ENCODE assay signal across 29 mouse cellular contexts in the genomic region with DNA sequence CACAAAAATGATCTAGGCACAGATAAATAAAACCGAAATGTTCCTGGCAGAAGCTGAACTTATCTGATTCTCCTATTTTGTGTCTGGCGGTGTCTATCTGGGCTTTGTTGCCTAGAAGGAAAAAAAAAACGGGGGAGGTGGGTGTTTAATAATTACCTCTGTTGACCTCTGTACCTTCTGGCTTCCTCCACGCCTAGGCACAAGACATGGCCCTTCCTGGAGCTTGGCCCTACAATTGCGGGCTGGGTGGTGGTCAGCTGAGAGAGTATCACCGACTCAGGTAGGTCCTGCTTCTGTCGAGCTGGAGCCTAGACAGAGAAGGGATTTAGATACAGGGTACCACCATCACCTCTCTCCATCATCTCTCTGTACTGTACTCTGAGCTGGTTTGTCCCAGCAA. TPM values are rescaled to one million over a fixed set of nuclear protein-coding genes. Genes with fewer than 3 reads are reported as not detected.
DNase-seq lines count a peak whose midpoint lies in the region; ATAC-seq and TF ChIP-seq lines count a peak whose summit lies in the region.
"Had no signal": no experiment of that assay in that cellular context is flagged by ENCODE, and none has a peak within 500 bp of the region (broad histone marks: within the 10 kb centered on the region; RNA-seq: fewer than 3 reads in every experiment).

No protein-coding gene starts in this region.

- no peak overlapping the region for H3K4me3 ChIP-seq in ES-E14 (ENCODE audit: insufficient read depth in 1 of 2, low read depth in 1 of 2, low read length in 2 of 2, poor library complexity in 1 of 2, severe bottlenecking in 1 of 2)
- peak overlapping the region; percentile 15 for H3K4me3 ChIP-seq in intestine, embryonic 15.5 days (replicated peaks)
- H3K4me3 ChIP-seq: embryonic facial prominence, embryonic 10.5 days; forebrain, embryonic 15.5 days; limb, embryonic 13.5 days; midbrain, embryonic 15.5 days; myocyte; neural tube, embryonic 15.5 days; stomach, embryonic 15.5 days had no signal

- peak overlapping the region; percentile 76 for H3K27ac ChIP-seq in ES-E14 (ENCODE audit: insufficient read depth, low read depth, low read length, poor library complexity, severe bottlenecking)
- H3K27ac ChIP-seq in intestine, embryonic 15.5 days: peak overlapping the region; percentile 77
- H3K27ac ChIP-seq: forebrain, embryonic 15.5 days; hindbrain, embryonic 14.5 days; limb, embryonic 13.5 days; midbrain, embryonic 15.5 days; neural tube, embryonic 15.5 days had no signal

- H3K9me3 ChIP-seq in ES-E14 (ENCODE audit: control insufficient read depth, insufficient read depth, low read depth, low read length): no peaks in the 10 kb centered on the region
- no peaks in the 10 kb centered on the region for H3K9me3 ChIP-seq in intestine, embryonic 15.5 days
- H3K9me3 ChIP-seq: embryonic facial prominence, embryonic 10.5 days; forebrain, embryonic 15.5 days; midbrain, embryonic 15.5 days; neural tube, embryonic 15.5 days; stomach, embryonic 15.5 days had no signal

- no peak for DNase-seq in ES-E14 (ENCODE audit: low read depth, low spot score)
- peak; percentile 85 for DNase-seq in kidney, adult 9 months
- peak; percentile 70 to 88 for DNase-seq in kidney, postnatal 25 days
- no peak for DNase-seq in spleen, adult 18-20 months
- DNase-seq in gastrocnemius, postnatal 14 days: no peak
- DNase-seq in B cell, adult 2 months: no peak
- DNase-seq in cerebellum, postnatal 25 days: no peak
- DNase-seq: adrenal gland, postnatal 36 days; cerebellum, adult 2 months; gastrocnemius, postnatal 36 days; heart, postnatal 14 days; lung, adult 18-20 months; lung, postnatal 36 days; thymus, adult 2 months had no signal

- no peaks in the 10 kb centered on the region for H3K36me3 ChIP-seq in ES-E14 (ENCODE audit: control insufficient read depth, insufficient read depth, low read length, poor library complexity, severe bottlenecking)
- H3K36me3 ChIP-seq in intestine, embryonic 15.5 days: no peaks in the 10 kb centered on the region
- H3K36me3 ChIP-seq: embryonic facial prominence, embryonic 10.5 days; forebrain, embryonic 15.5 days; limb, embryonic 13.5 days; midbrain, embryonic 15.5 days; neural tube, embryonic 15.5 days; stomach, embryonic 15.5 days had no signal

- peak overlapping the region; percentile 36 for H3K4me2 ChIP-seq in intestine, embryonic 15.5 days (replicated peaks)
- H3K4me2 ChIP-seq: forebrain, embryonic 15.5 days; hindbrain, embryonic 14.5 days; limb, embryonic 13.5 days; midbrain, embryonic 15.5 days; neural tube, embryonic 15.5 days; stomach, embryonic 15.5 days had no signal

- 35% methylated on average over 7 of the region's 7 CpGs for WGBS in intestine, embryonic 15.5 days

- peak; percentile 73 for ATAC-seq in intestine, embryonic 15.5 days
- ATAC-seq: forebrain, embryonic 15.5 days; midbrain, embryonic 15.5 days had no signal

- H3K9ac ChIP-seq in ES-E14 (ENCODE audit: insufficient read depth, low read depth, low read length, poor library complexity, severe bottlenecking): peak overlapping the region; percentile 59; the same call in 1 of the 2 replicates
- no peak overlapping the region for H3K9ac ChIP-seq in intestine, embryonic 15.5 days
- H3K9ac ChIP-seq: forebrain, embryonic 15.5 days; hindbrain, embryonic 14.5 days; limb, embryonic 13.5 days; midbrain, embryonic 15.5 days; neural tube, embryonic 15.5 days; stomach, embryonic 15.5 days had no signal

- intact Hi-C loops in gastrocnemius, postnatal 14 days (cut with DNase I; ENCODE audit: low total_unique reads): no loop called here

- peaks cover 2 to 18% of the 10 kb centered on the region in 2 experiments; a peak in 3 of 4 replicates for H3K4me1 ChIP-seq in ES-E14 (ENCODE audit: control insufficient read depth in 2 of 2, insufficient read depth in 2 of 2, low read length in 2 of 2, poor library complexity in 1 of 2)
- 0 out of 2 replicates have a peak, but pooled peaks cover 5% of the 10 kb centered on the region for H3K4me1 ChIP-seq in intestine, embryonic 15.5 days (replicated peaks)
- H3K4me1 ChIP-seq: forebrain, embryonic 15.5 days; limb, embryonic 13.5 days; midbrain, embryonic 15.5 days had no signal

- no peaks in the 10 kb centered on the region for H3K27me3 ChIP-seq in intestine, embryonic 15.5 days (replicated peaks)
- H3K27me3 ChIP-seq: forebrain, embryonic 15.5 days; limb, embryonic 13.5 days; midbrain, embryonic 15.5 days; neural tube, embryonic 15.5 days; stomach, embryonic 15.5 days had no signal

- in situ Hi-C loops in ES-E14 (cut with MboI; ENCODE audit: low sequenced_read_pairs in 2 of 2, unreplicated experiment in 2 of 2): no loop called here

TF ChIP-seq in ES-E14, 5 proteins besides CTCF, POLR2A, EP300 and RAD21:
- TF ChIP-seq ZC3H11A (IDR thresholded peaks at IDR 0.05; ENCODE audit: borderline replicate concordance, low read depth, low read length) (no peak), ZNF384 (IDR thresholded peaks at IDR 0.05; ENCODE audit: low read depth, low read length) (no peak), HCFC1 (IDR thresholded peaks at IDR 0.05; ENCODE audit: borderline replicate concordance, insufficient read depth, low read length) (no peak), CHD2 (IDR thresholded peaks at IDR 0.05; ENCODE audit: low read depth, low read length) (no peak), MAFK (IDR thresholded peaks at IDR 0.05; ENCODE audit: insufficient read depth, low read depth, low read length) (no peak)

RNA-seq across cellular contexts. Expression of gene Slc7a9, which starts 0.3 kb away (rescaled TPM):
- total RNA-seq in ES-E14 (2012; rRNA removed): 0.62 and 1.2 TPM in 2 replicates
- polyA plus RNA-seq in intestine, embryonic 15.5 days (2015; fragmentation: Nextera tagmentation; extraction: Ambion mirVana): 65.1 and 69.8 TPM in 2 replicates
- total RNA-seq in gastrocnemius, postnatal 14 days (2021): not detected
- total RNA-seq: adrenal gland, postnatal 36 days; common myeloid progenitor, adult 5-6 weeks; gastrocnemius, postnatal 36 days; heart, adult 8-10 months; heart, postnatal 14 days; layer of hippocampus, postnatal 25 days; left cerebral cortex, postnatal 14 days; megakaryocyte-erythroid progenitor cell, adult 5-6 weeks; MEL had no signal
- polyA plus RNA-seq: cerebellum, adult 2 months; forebrain, embryonic 15.5 days; hindbrain, embryonic 14.5 days; myocyte; neural tube, embryonic 15.5 days had no signal

RNA-seq across cellular contexts. Expression of gene Cep89, which starts 52.0 kb away (rescaled TPM):
- 15.3 and 22.5 TPM in 2 replicates for total RNA-seq in ES-E14 (2012; rRNA removed)
- 43.2 and 45.8 TPM in 2 replicates for polyA plus RNA-seq in intestine, embryonic 15.5 days (2015; fragmentation: Nextera tagmentation; extraction: Ambion mirVana)
- total RNA-seq in gastrocnemius, postnatal 14 days (2021): 1 to 10 TPM; 5.7 to 5.9 TPM

RNA-seq across cellular contexts. Expression of gene Faap24, which starts 52.2 kb away (rescaled TPM):
- 7.0 and 7.1 TPM in 2 replicates for total RNA-seq in ES-E14 (2012; rRNA removed)
- 22.0 and 22.7 TPM in 2 replicates for polyA plus RNA-seq in intestine, embryonic 15.5 days (2015; fragmentation: Nextera tagmentation; extraction: Ambion mirVana)
- 1 to 10 TPM; 1.3 to 1.5 TPM for total RNA-seq in gastrocnemius, postnatal 14 days (2021)

Comparison
In these comparisons a context has a peak if more than half of its experiments do, and no peak if none do; other contexts are left out.
1. DNase-seq: peak in kidney, adult 9 months (single experiment) and kidney, postnatal 25 days (2 of 2); none in ES-E14 (single experiment), spleen, adult 18-20 months (0 of 2), gastrocnemius, postnatal 14 days (single experiment), B cell, adult 2 months (0 of 2) and cerebellum, postnatal 25 days (0 of 2).